Mouse (Mus musculus) left cerebral cortex, adult 8-10 months (tissue): ENCODE measurements around the gene Pank4. TPM values are rescaled to one million over a fixed set of nuclear protein-coding genes. Genes with fewer than 3 reads are reported as not detected.
A peak's percentile ranks its signal among the peaks of the same experiment; 100 is the strongest.

Source experiments
- DNase-seq, 2 experiments: peaks; one replicate each; pipeline ENCODE4 v3.0.0; 2022; ENCODE audit warnings: low spot score in 2 of 2
- total RNA-seq, 4 experiments: library from RNA; stranded (reverse); gene quantifications; 2 replicates each; pipeline ENCODE4 v1.2.4; 2022

Gene Pank4
- total RNA-seq, 4 experiments from 2014 or later = 35.5 to 44.7 (median 38.6) TPM

- DNase-seq = no peak
Observed at GRCm38 (mm10) chr4:154965856-154966255, 1.9 kb downstream of the Pank4 start.

DNA sequence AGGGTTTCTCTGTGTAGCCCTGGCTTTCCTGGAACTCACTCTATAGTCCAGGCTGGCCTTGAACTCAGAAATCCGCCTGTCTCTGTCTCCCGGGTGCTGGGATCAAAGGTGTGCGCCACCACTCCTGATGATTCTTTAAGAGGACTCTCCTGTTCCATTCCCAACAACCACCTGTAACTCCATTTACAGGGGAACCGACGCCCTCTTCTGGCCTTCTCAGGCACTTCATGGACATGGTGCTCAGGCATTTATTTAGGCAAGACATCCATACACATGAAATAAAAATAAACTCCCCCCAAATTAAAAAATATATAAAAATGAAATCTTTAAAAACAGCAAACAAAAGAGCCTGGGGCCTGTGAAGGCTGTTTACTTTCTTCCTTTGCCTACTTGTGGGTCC lies 3.2 kb downstream of the Pank4 start:
- DNase-seq = no peak

- no peak for DNase-seq
Observed at GRCm38 (mm10) chr4:154972546-154972945, 8.6 kb downstream of the Pank4 start.

- no peak for DNase-seq
Observed at GRCm38 (mm10) chr4:154974163-154974611, 10.3 kb downstream of the Pank4 start.

- DNase-seq = no peak
Observed at GRCm38 (mm10) chr4:154980110-154980509, 16.2 kb downstream of the Pank4 start.

DNA sequence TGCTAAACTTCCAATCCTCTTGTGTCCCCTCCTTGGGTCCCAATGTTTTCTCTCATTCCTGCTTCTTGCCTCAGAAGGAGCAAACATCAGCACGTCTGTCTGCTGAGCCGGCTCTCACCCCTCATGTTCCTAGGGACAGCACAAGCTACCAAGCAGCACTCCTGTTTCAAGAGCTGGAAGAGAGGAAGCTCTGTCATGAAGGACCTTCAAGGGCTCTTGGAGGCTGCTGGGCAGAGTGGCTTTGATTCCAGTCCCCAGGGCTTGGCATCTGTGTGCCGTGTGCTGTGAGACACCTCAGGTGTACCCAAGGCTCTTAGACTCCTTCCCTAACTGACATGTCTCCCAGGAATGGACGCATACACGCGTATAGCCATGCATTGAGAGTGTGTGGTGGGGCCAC lies 17.2 kb downstream of the Pank4 start:
- DNase-seq = no peak

DNA sequence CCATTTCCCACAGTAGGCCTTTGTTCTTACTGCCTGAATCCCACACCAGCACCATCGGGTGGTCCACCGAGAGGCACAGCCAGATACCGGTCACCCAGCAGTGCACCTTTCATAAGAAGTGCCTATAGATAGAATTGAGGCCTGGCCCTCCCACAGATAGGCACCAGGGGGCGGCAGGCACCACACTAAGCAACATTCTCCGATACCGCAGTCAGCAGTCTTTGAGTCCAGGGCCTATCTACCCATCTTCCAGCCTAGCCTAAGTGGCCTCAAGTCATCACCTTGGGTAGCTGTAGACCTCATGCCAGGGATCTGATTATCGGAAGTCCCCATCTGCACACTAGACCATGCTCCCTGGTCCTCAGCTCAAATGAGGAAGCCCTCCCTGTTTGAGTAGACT lies 17.6 kb downstream of the Pank4 start:
- DNase-seq = peak; percentile 66 to 69

DNA sequence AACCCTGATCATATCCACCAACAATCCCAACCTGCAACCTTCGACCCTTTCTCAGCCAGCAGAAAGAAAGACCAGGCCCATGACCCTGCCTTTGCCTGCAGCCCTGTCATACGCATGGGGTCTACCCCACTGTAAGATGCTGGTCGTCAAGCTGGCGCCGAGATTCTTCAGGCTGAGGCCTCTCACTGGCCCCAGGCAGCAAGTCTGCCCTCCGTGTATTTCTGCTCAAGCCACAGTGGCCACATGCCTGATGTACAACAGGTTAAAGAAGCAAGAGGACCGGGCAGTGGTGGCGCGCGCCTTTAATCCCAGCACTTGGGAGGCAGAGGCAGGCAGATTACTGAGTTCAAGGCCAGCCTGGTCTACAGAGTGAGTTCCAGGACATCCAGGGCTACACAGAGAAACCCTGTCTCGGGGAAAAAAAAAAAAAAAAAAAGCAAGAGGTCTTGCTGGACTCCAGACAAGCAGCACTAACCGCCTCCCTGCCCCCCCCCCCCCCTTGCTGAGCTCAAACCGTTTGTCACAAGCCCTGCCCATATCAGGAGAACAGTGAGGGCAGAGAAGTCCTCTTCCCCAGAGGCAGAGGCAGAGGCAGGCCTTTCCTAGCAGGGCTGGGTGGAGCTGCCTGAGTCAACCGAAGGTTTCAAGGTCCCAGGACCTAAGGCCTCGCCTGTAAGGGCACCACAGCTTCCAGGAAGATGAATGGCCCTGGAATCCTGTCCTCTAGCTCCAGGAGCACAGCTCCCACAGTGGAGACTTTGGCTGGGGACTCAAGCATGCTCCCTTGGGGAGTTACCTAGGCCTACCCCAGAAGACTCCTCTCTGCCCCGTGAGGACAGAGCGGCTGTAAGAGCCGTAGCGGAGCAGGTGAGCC lies 18.6 kb downstream of the Pank4 start:
- DNase-seq = no peak

GRCm38 (mm10) chr4:154983767-154984166 lies 19.8 kb downstream of the Pank4 start:
- DNase-seq = no peak

DNA sequence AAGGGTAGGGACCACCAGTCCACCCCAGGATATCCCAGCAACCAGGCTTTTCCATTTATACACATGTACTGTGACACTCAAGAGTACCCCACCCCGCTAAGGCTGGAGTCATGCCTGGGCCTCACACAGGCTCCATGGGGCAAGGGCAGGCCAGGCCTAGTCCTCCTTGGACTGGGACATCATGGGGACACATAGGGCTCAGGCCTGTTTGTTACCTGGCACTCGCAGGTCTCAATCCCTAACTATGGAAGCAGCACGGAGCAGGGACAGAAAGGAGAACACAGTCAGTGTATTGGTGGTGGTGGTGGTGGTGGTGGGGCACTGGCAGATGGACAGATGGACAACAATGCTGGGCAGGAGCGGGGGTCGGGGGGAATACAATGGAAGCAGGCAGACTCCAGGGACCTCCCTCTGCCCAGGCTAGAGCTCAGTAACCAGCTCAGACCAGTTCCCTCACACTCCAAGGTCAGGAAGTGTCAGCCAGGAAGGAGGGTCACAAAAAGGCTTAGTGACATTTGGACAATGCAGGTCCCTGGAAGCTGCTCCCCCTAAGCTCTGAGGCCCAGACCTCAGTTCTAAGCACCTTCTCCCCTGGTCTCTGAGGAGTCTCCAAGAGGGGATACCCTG lies 21.3 kb downstream of the Pank4 start:
- DNase-seq = no peak

DNA sequence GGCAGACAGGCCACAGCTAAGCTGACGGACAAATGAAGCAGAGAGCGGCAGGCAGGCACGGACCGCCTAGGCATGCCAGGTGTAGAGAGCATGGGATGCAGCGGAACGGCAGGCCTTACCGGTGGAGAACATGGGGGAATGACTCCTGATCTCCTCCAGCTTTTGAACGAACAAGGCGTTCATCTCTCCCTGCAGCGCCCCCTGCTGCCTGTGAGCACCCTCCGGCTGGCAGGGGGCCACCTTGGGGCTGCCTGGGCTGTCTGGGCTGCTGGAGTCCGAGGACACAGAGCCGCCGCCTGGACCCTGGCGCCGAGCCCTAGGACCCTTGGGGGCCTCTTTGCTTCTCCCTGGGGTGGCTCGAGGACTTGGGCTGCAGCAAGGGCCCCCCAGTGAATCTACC lies 22.2 kb downstream of the Pank4 start:
- DNase-seq = peak; percentile 69 to 70

GRCm38 (mm10) chr4:154986750-154987149 lies 22.8 kb downstream of the Pank4 start:
- DNase-seq = no peak

DNA sequence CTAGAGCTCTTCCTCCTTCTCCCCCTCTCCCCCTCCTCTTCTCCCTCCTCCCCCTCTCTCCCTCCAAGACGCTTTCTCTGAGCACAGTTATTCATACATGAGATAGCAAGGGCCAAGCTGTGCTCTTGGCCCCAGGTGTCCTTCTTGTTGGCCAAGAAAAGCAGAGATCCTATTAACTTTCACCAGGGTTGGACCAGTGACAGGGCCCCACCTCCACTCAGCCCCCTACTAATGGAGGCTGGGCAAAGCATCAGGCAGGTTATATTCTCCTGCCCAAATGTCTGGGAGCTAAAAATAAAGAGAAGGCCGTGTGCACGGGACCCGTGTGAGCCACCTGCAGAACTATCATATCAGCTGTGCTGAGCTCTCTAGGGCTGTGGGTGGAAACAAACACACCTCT lies 31.0 kb downstream of the Pank4 start:
- no peak for DNase-seq

GRCm38 (mm10) chr4:154996572-154997154 lies 32.7 kb downstream of the Pank4 start:
- DNase-seq = no peak

DNA sequence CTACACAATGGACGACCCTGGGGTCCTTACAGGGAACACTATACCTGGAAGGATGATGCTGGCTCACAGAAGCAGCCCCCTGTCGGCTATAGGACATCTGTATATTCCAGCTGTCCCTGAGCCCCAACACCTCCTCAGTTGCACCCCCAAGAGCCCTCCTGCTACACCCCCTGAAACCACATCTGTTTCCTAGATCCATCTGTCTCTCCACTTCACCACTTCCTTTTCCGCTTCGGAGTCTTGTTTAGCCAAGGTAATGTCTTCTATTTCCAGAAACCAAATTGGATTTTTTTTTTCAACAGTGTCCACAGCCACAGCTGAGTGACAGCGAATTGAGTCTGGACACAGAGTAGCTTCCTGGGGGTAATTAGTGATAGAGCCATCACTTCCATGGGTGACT lies 35.5 kb downstream of the Pank4 start:
- no peak for DNase-seq

- peak in 1 of 2 experiments; percentile 62 for DNase-seq
Observed at GRCm38 (mm10) chr4:155005278-155005677, 41.4 kb downstream of the Pank4 start.

DNA sequence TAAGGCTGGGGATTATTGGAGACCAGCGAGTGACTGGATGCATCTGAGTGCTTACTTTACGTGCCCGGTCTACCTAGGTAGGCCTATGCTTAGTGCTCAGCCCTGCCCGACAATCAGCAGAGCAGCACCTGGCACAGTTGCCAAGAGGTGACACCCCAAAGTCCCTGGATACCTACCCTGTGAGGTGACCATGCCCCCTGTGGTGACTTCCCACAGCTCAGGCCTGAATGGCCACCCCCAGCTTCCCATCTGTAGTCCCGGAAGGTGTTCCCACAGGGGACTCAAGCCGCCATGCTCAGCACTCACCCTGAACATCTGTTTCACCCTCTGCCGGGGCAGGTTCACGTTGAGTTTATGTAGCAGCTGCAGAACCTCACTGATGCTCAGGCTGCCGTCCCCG lies 42.4 kb downstream of the Pank4 start:
- DNase-seq = no peak

- DNase-seq = no peak
Observed at GRCm38 (mm10) chr4:155007641-155008040, 43.7 kb downstream of the Pank4 start.

DNA sequence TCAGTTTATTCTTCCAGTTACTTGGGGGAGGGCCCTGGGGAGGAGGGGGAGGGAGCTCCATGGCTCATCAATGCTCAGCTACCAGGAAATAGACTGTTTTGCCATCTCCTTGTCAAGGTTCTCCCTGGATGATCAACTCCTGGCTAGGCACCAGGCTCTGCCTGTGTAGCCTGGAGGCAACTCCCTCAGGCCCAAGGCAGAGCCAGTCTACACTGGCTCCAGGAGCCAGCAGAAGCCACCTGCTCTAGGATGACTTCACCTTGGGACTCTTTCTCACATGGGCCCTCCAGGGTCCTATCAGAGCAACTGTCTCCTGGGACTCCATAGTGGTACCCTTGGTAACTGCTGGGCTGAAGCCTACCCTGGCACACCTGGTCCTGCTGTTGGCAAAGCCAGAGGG lies 44.2 kb downstream of the Pank4 start:
- DNase-seq = no peak

GRCm38 (mm10) chr4:155009216-155009615 lies 45.3 kb downstream of the Pank4 start:
- no peak for DNase-seq

GRCm38 (mm10) chr4:155010870-155011269 lies 46.9 kb downstream of the Pank4 start:
- DNase-seq = peak in 1 of 2 experiments; percentile 63

- no peak for DNase-seq
Observed at GRCm38 (mm10) chr4:155011312-155012025, 47.5 kb downstream of the Pank4 start.
